Mouse (Mus musculus) gastrocnemius, postnatal 4 days (tissue): ENCODE results near the gene Crabp2. TPM values are rescaled to one million over a fixed set of nuclear protein-coding genes. Genes with fewer than 3 reads are reported as not detected.

ENCODE experiments used
- total RNA-seq, 2 experiments: library from RNA; stranded (reverse); gene quantifications; 2 replicates each; pipeline ENCODE4 v1.2.3; 2021

Crabp2 gene
- total RNA-seq, 2 experiments from 2014 or later: 1.3 to 2.2 TPM

Other genes starting within 250 kb of the Crabp2 start
- gene Lrrc71, start 200.0 kb upstream of the Crabp2 start, total RNA-seq: under 1 TPM; 0.39 TPM
- gene Ntrk1, start 153.5 kb upstream of the Crabp2 start, total RNA-seq: under 1 TPM; 0.10 to 0.13 TPM
- under 1 TPM; 0.15 to 0.18 TPM for gene Insrr, start 151.7 kb upstream of the Crabp2 start, total RNA-seq
- gene Pear1, start 124.4 kb upstream of the Crabp2 start, total RNA-seq: 10 to 100 TPM; 20.8 to 26.2 TPM
- under 1 TPM in 1 of 2 experiments, not detected in 1; 0.16 TPM for gene Sh2d2a, start 101.9 kb upstream of the Crabp2 start, total RNA-seq
- 10 to 100 TPM; 56.7 to 58.3 TPM for gene Prcc, start 63.1 kb upstream of the Crabp2 start, total RNA-seq
- gene Hdgf, start 42.3 kb upstream of the Crabp2 start, total RNA-seq: 100 to 1,000 TPM; 179 to 182 TPM
- 10 to 100 TPM; 55.0 to 57.0 TPM for gene Mrpl24, start 29.2 kb upstream of the Crabp2 start, total RNA-seq
- gene Isg20l2, start 18.4 kb upstream of the Crabp2 start, total RNA-seq: 10 to 100 TPM; 20.2 to 20.6 TPM
- 1 to 10 TPM; 7.4 to 8.7 TPM for gene Rrnad1, start 17.9 kb upstream of the Crabp2 start, total RNA-seq
- gene Nes, start 22.4 kb downstream of the Crabp2 start, total RNA-seq: 100 to 1,000 TPM; 169 to 207 TPM
- gene Bcan, start 51.6 kb downstream of the Crabp2 start, total RNA-seq: under 1 TPM in 1 of 2 experiments, not detected in 1; 0.12 TPM
- under 1 TPM in 1 of 2 experiments, not detected in 1; 0.21 TPM for gene Hapln2, start 78.9 kb downstream of the Crabp2 start, total RNA-seq
- 10 to 100 TPM; 11.4 to 11.8 TPM for gene Gpatch4, start 94.4 kb downstream of the Crabp2 start, total RNA-seq
- gene Naxe, start 109.8 kb downstream of the Crabp2 start, total RNA-seq: 10 to 100 TPM; 64.9 to 73.1 TPM
- not detected for gene Ttc24, start 129.6 kb downstream of the Crabp2 start, total RNA-seq
- gene Iqgap3, start 133.3 kb downstream of the Crabp2 start, total RNA-seq: 10 to 100 TPM; 14.8 to 16.8 TPM
- gene Mef2d, start 193.7 kb downstream of the Crabp2 start, total RNA-seq: 100 to 1,000 TPM; 160 to 174 TPM